9 mouse cellular contexts compared by ENCODE assay signal in the genomic region with DNA sequence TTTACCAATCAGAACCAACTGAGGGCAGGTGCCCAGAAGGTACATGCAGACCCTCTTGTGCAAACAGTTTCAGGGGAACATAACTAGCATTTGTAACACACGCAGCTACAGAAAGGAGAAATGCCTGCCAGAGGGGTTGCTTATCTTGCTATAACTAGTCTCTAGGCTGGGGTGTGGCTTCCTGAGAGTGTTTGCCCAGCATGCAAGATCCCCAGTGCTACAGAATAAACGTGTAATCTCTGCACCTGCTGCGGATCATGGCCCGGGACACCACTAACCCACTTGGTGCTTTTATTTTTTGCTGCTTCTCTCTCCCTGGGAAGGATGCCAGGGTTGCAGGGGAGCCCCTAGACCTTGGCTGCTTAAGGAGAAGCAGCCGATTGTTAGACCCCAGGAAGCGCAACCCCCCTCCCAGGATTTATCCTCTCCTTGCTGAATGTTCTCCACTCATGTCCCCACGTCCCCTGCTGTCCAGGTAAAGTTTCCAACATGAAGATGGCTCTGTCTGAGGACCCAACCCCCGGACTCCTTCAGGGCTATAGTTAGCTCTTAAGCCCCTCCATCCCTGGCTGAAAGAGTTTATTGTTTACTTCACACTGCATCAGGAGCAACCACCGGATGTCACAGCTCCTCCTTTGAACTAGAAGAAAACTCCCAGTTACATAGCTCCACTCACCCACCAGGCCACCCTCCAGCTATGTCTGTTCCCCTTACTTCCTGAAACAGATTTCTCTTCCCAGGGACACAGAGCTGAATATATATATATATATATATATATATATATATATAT. TPM values are rescaled to one million over a fixed set of nuclear protein-coding genes. Genes with fewer than 3 reads are reported as not detected.
DNase-seq lines count a peak whose midpoint lies in the region; ATAC-seq and TF ChIP-seq lines count a peak whose summit lies in the region.
"Had no signal": no experiment of that assay in that cellular context is flagged by ENCODE, and none has a peak within 500 bp of the region (broad histone marks: within the 10 kb centered on the region; RNA-seq: fewer than 3 reads in every experiment).

No protein-coding gene starts in this region.

- no peaks in the 10 kb centered on the region for H3K27me3 ChIP-seq in limb, embryonic 13.5 days
- H3K27me3 ChIP-seq in small intestine, adult 2 months (ENCODE audit: control insufficient read depth, insufficient read depth, low read length): no peaks in the 10 kb centered on the region
- H3K27me3 ChIP-seq: hindbrain, embryonic 12.5 days; neural tube, embryonic 12.5 days had no signal

- ATAC-seq in erythroblast, adult 5-6 weeks (replicated peaks; ENCODE audit: low FRiP score, poor library complexity, severe bottlenecking): peak; percentile 61
- no peak for ATAC-seq in limb, embryonic 13.5 days (ENCODE audit: low FRiP score, low read depth)

- H3K27ac ChIP-seq in ES-E14 (ENCODE audit: insufficient read depth, low read depth, low read length, poor library complexity, severe bottlenecking): 0 out of 2 replicates have a peak overlapping the region, but pooled peaks have one; percentile 30
- peak overlapping the region; percentile 22; the same call in 1 of the 2 replicates for H3K27ac ChIP-seq in limb, embryonic 13.5 days
- peak overlapping the region; percentile 42 for H3K27ac ChIP-seq in small intestine, adult 2 months (ENCODE audit: insufficient read depth, low read depth, low read length)
- H3K27ac ChIP-seq: hindbrain, embryonic 12.5 days; neural tube, embryonic 12.5 days had no signal

- H3K4me2 ChIP-seq in limb, embryonic 13.5 days (replicated peaks): no peak overlapping the region
- H3K4me2 ChIP-seq: hindbrain, embryonic 12.5 days; neural tube, embryonic 12.5 days had no signal

- no peaks in the 10 kb centered on the region for H3K9me3 ChIP-seq in ES-E14 (ENCODE audit: control insufficient read depth, insufficient read depth, low read depth, low read length)
- no peaks in the 10 kb centered on the region for H3K9me3 ChIP-seq in limb, embryonic 13.5 days
- H3K9me3 ChIP-seq: hindbrain, embryonic 12.5 days; neural tube, embryonic 12.5 days had no signal

- in situ Hi-C loops in ES-E14 (cut with MboI; ENCODE audit: low sequenced_read_pairs in 2 of 2, unreplicated experiment in 2 of 2): no loop called here

- H3K9ac ChIP-seq in ES-E14 (ENCODE audit: insufficient read depth, low read depth, low read length, poor library complexity, severe bottlenecking): no peak overlapping the region
- no peak overlapping the region for H3K9ac ChIP-seq in limb, embryonic 13.5 days
- H3K9ac ChIP-seq: hindbrain, embryonic 12.5 days; neural tube, embryonic 12.5 days had no signal

- TF ChIP-seq POLR2A in small intestine, adult 2 months (IDR thresholded peaks at IDR 0.05; ENCODE audit: low read depth, low read length): no peak

- no peak overlapping the region for H3K4me3 ChIP-seq in ES-E14 (ENCODE audit: insufficient read depth in 1 of 2, low read depth in 1 of 2, low read length in 2 of 2, poor library complexity in 1 of 2, severe bottlenecking in 1 of 2)
- no peak overlapping the region for H3K4me3 ChIP-seq in limb, embryonic 13.5 days
- H3K4me3 ChIP-seq in small intestine, adult 2 months (ENCODE audit: low read depth, low read length): no peak overlapping the region
- H3K4me3 ChIP-seq: hindbrain, embryonic 12.5 days; neural tube, embryonic 12.5 days had no signal

- H3K36me3 ChIP-seq in ES-E14 (ENCODE audit: control insufficient read depth, insufficient read depth, low read length, poor library complexity, severe bottlenecking): no peaks in the 10 kb centered on the region
- no peaks in the 10 kb centered on the region for H3K36me3 ChIP-seq in limb, embryonic 13.5 days
- no peaks in the 10 kb centered on the region for H3K36me3 ChIP-seq in small intestine, adult 2 months (ENCODE audit: control insufficient read depth, insufficient read depth, low read length)
- H3K36me3 ChIP-seq: hindbrain, embryonic 12.5 days; neural tube, embryonic 12.5 days had no signal

- 33% methylated on average over 9 of the region's 9 CpGs for WGBS in limb, embryonic 13.5 days
- WGBS in small intestine, adult 2 months: 8% methylated on average over 9 of the region's 9 CpGs

- H3K4me1 ChIP-seq in ES-E14 (ENCODE audit: control insufficient read depth in 2 of 2, insufficient read depth in 2 of 2, low read length in 2 of 2, poor library complexity in 1 of 2): peaks cover 3 to 36% of the 10 kb centered on the region in 2 experiments
- H3K4me1 ChIP-seq in limb, embryonic 13.5 days: peaks cover 34% of the 10 kb centered on the region
- peaks cover 36% of the 10 kb centered on the region for H3K4me1 ChIP-seq in small intestine, adult 2 months (ENCODE audit: control insufficient read depth, insufficient read depth, insufficient read length, low read length)
- H3K4me1 ChIP-seq: neural tube, embryonic 12.5 days had no signal

- TF ChIP-seq CTCF in small intestine, adult 2 months (IDR thresholded peaks at IDR 0.05; ENCODE audit: extremely low read depth, insufficient read length, insufficient replicate concordance, low read depth, low read length): no peak

- DNase-seq in ES-E14 (ENCODE audit: low read depth, low spot score): no peak
- DNase-seq in right cerebral cortex, postnatal 4 days: no peak
- no peak for DNase-seq in ovary, postnatal 36 days (ENCODE audit: low spot score)
- DNase-seq in ovary, postnatal 10 days (ENCODE audit: low spot score): no peak

TF ChIP-seq in ES-E14, 5 proteins besides CTCF, POLR2A, EP300 and RAD21:
- TF ChIP-seq ZC3H11A (IDR thresholded peaks at IDR 0.05; ENCODE audit: borderline replicate concordance, low read depth, low read length): no peak
- no peak for TF ChIP-seq MAFK (IDR thresholded peaks at IDR 0.05; ENCODE audit: insufficient read depth, low read depth, low read length)
- no peak for TF ChIP-seq HCFC1 (IDR thresholded peaks at IDR 0.05; ENCODE audit: borderline replicate concordance, insufficient read depth, low read length)
- TF ChIP-seq ZNF384 (IDR thresholded peaks at IDR 0.05; ENCODE audit: low read depth, low read length): no peak
- no peak for TF ChIP-seq CHD2 (IDR thresholded peaks at IDR 0.05; ENCODE audit: low read depth, low read length)

RNA-seq across cellular contexts. Expression of gene Apobec2, which starts 6.7 kb away (rescaled TPM):
- 3.0 and 5.6 TPM in 2 replicates for total RNA-seq in ES-E14 (2012; rRNA removed)
- total RNA-seq in erythroblast, adult 5-6 weeks (2015; ENCODE audit: low replicate concordance): not detected in 2 replicates
- not detected in 2 replicates for total RNA-seq in erythroblast, adult 5-6 weeks (2017; ENCODE audit: low replicate concordance)
- polyA plus RNA-seq in limb, embryonic 13.5 days (2015; fragmentation: Nextera tagmentation; extraction: Ambion mirVana): 21.8 and 21.9 TPM in 2 replicates
- polyA plus RNA-seq in small intestine, adult 2 months (2012; rRNA removed): 0.25 and 1.2 TPM in 2 replicates

RNA-seq across cellular contexts. Expression of gene Oard1, which starts 16.2 kb away (rescaled TPM):
- 27.0 and 38.6 TPM in 2 replicates for total RNA-seq in ES-E14 (2012; rRNA removed)
- total RNA-seq in erythroblast, adult 5-6 weeks (2015; ENCODE audit: low replicate concordance): 28.2 and 32.1 TPM in 2 replicates
- 31.6 and 34.2 TPM in 2 replicates for total RNA-seq in erythroblast, adult 5-6 weeks (2017; ENCODE audit: low replicate concordance)
- polyA plus RNA-seq in limb, embryonic 13.5 days (2015; fragmentation: Nextera tagmentation; extraction: Ambion mirVana): 52.5 and 56.6 TPM in 2 replicates
- 3.5 and 4.1 TPM in 2 replicates for polyA plus RNA-seq in small intestine, adult 2 months (2012; rRNA removed)

RNA-seq across cellular contexts. Expression of gene Nfya, which starts 16.3 kb away (rescaled TPM):
- 23.3 and 25.2 TPM in 2 replicates for total RNA-seq in ES-E14 (2012; rRNA removed)
- 44.0 and 47.2 TPM in 2 replicates for total RNA-seq in erythroblast, adult 5-6 weeks (2015; ENCODE audit: low replicate concordance)
- 30.6 and 42.7 TPM in 2 replicates for total RNA-seq in erythroblast, adult 5-6 weeks (2017; ENCODE audit: low replicate concordance)
- polyA plus RNA-seq in limb, embryonic 13.5 days (2015; fragmentation: Nextera tagmentation; extraction: Ambion mirVana): 16.7 and 17.2 TPM in 2 replicates
- polyA plus RNA-seq in small intestine, adult 2 months (2012; rRNA removed): 36.2 and 36.4 TPM in 2 replicates

RNA-seq across cellular contexts. Expression of gene Tspo2, which starts 25.3 kb away (rescaled TPM):
- total RNA-seq in ES-E14 (2012; rRNA removed): 0.16 TPM in 1 of 2 replicates, not detected in the other
- 503 and 549 TPM in 2 replicates for total RNA-seq in erythroblast, adult 5-6 weeks (2015; ENCODE audit: low replicate concordance)
- total RNA-seq in erythroblast, adult 5-6 weeks (2017; ENCODE audit: low replicate concordance): 671 and 837 TPM in 2 replicates
- 1.8 and 2.0 TPM in 2 replicates for polyA plus RNA-seq in limb, embryonic 13.5 days (2015; fragmentation: Nextera tagmentation; extraction: Ambion mirVana)
- polyA plus RNA-seq in small intestine, adult 2 months (2012; rRNA removed): 2.6 and 9.6 TPM in 2 replicates

RNA-seq across cellular contexts. Expression of gene Unc5cl, which starts 28.7 kb away (rescaled TPM):
- 1.2 and 3.2 TPM in 2 replicates for total RNA-seq in ES-E14 (2012; rRNA removed)
- total RNA-seq in erythroblast, adult 5-6 weeks (2015; ENCODE audit: low replicate concordance): 56.8 and 60.7 TPM in 2 replicates
- 32.9 and 47.0 TPM in 2 replicates for total RNA-seq in erythroblast, adult 5-6 weeks (2017; ENCODE audit: low replicate concordance)
- 0.31 and 0.32 TPM in 2 replicates for polyA plus RNA-seq in limb, embryonic 13.5 days (2015; fragmentation: Nextera tagmentation; extraction: Ambion mirVana)
- 52.1 and 88.3 TPM in 2 replicates for polyA plus RNA-seq in small intestine, adult 2 months (2012; rRNA removed)
- polyA plus RNA-seq: neural tube, embryonic 12.5 days had no signal
